Mouse (Mus musculus) kidney, adult 2 months (tissue): ENCODE measurements around the gene Slc16a14.
A peak's percentile ranks its signal among the peaks of the same experiment; 100 is the strongest.

ENCODE experiments used
- CTCF ChIP-seq: fragments of 200-500 bp; conservative IDR thresholded peaks from 2 replicates; pipeline ENCODE4 v1.5.1; 2011; ENCODE audit warnings: low read depth, mild to moderate bottlenecking, control low read depth, low read length, moderate library complexity, mixed read lengths; ENCODE audit not compliant: insufficient read depth, insufficient read length
- POLR2A ChIP-seq: fragments of 200-500 bp; IDR thresholded peaks from one replicate; pipeline ENCODE4 v1.6.1; 2011; ENCODE audit warnings: low read depth, low read length, control low read depth

- peak; percentile 2 for TF ChIP-seq POLR2A
- peak; percentile 74 for TF ChIP-seq CTCF
Observed at GRCm38 (mm10) chr1:84933472-84934150, 1.3 kb downstream of the Slc16a14 start.
